Mouse (Mus musculus) regulatory T cell (primary cell): ENCODE measurements around the gene Rcc1l.

ENCODE experiments used
- in situ Hi-C: fragments of 300-600 bp; cut with MboI, MseI; formaldehyde crosslinking; loops from one replicate; pipeline ENCODE4 v1.15.1; 2025; ENCODE audit warnings: high pct_unique_total_duplicates

The Rcc1l gene

GRCm38 (mm10) chr5:134118798-134119407 lies 57.7 kb downstream of the Rcc1l start:
- in situ Hi-C loops: no loop called here

GRCm38 (mm10) chr5:134115639-134116259 lies 60.8 kb downstream of the Rcc1l start:
- in situ Hi-C loops: no loop called here

- in situ Hi-C loops: no loop called here
Measured at GRCm38 (mm10) chr5:134114981-134115380, 61.6 kb downstream of the Rcc1l start.

GRCm38 (mm10) chr5:134105829-134106228 lies 70.7 kb downstream of the Rcc1l start:
- in situ Hi-C loops: no loop called here

GRCm38 (mm10) chr5:134102720-134103119 lies 73.9 kb downstream of the Rcc1l start:
- in situ Hi-C loops: no loop called here

GRCm38 (mm10) chr5:134101883-134102282 lies 74.7 kb downstream of the Rcc1l start:
- in situ Hi-C loops: no loop called here

GRCm38 (mm10) chr5:134101322-134101721 lies 75.3 kb downstream of the Rcc1l start:
- in situ Hi-C loops: no loop called here

- in situ Hi-C loops: no loop called here
Measured at GRCm38 (mm10) chr5:134100232-134100771, 76.3 kb downstream of the Rcc1l start.

GRCm38 (mm10) chr5:134099496-134100211 lies 76.9 kb downstream of the Rcc1l start, which contains the start of gene Castor2:
TSS of gene Castor2 (plus strand) at chr5:134099711.
- in situ Hi-C loops: no loop called here

GRCm38 (mm10) chr5:134098976-134099375 lies 77.6 kb downstream of the Rcc1l start:
- in situ Hi-C loops: no loop called here

- in situ Hi-C loops: no loop called here
Measured at GRCm38 (mm10) chr5:134098341-134098902, 78.2 kb downstream of the Rcc1l start.
